Mouse (Mus musculus) midbrain, embryonic 11.5 days (tissue): ENCODE measurements around the gene Cdk2ap2. TPM values are rescaled to one million over a fixed set of nuclear protein-coding genes. Genes with fewer than 3 reads are reported as not detected.
"Not testable (repeated sequence)": the region's sequence is repeated elsewhere in the genome, so short reads cannot be mapped to it uniquely, and the experiment has no call there.

Experiments
- ATAC-seq: fragments of 200-750 bp; cut with Nextera tagmentation; 2 replicates; pipeline ENCODE4 v1.8.0; 2017; ENCODE audit warnings: moderate TSS enrichment, moderate library complexity; ENCODE audit not compliant: low FRiP score
- DNase-seq: peaks from one replicate; pipeline ENCODE4 v3.0.0; 2015; ENCODE audit warnings: low spot score; ENCODE audit errors: missing footprints
- H3K27ac ChIP-seq: fragments of 300-500 bp; sonication (generic); 2 replicates; pipeline ENCODE4 v1.5.1; 2014; ENCODE audit warnings: low read depth, low read length
- H3K27me3 ChIP-seq: fragments of 300-500 bp; sonication (generic); 2 replicates; pipeline ENCODE4 v1.6.1; 2014; ENCODE audit warnings: mild to moderate bottlenecking, low read length, moderate library complexity, mixed read lengths; ENCODE audit not compliant: control insufficient read depth, insufficient read depth
- H3K36me3 ChIP-seq: fragments of 300-500 bp; sonication (generic); 2 replicates; pipeline ENCODE4 v1.6.1; 2014; ENCODE audit warnings: mild to moderate bottlenecking, low read length, moderate library complexity, mixed read lengths; ENCODE audit not compliant: control insufficient read depth, insufficient read depth
- H3K4me1 ChIP-seq: fragments of 300-500 bp; sonication (generic); 2 replicates; pipeline ENCODE4 v1.6.1; 2014; ENCODE audit warnings: low read length; ENCODE audit not compliant: control insufficient read depth, insufficient read depth
- H3K4me2 ChIP-seq: fragments of 300-500 bp; sonication (generic); 2 replicates; pipeline ENCODE4 v1.6.1; 2014; ENCODE audit warnings: mild to moderate bottlenecking, moderate library complexity
- H3K4me3 ChIP-seq: fragments of 300-500 bp; sonication (generic); 2 replicates; pipeline ENCODE4 v1.5.1; 2014; ENCODE audit warnings: low read depth, low read length
- H3K9ac ChIP-seq: fragments of 300-500 bp; sonication (generic); 2 replicates; pipeline ENCODE4 v1.6.1; 2014; ENCODE audit warnings: low read length
- H3K9me3 ChIP-seq: fragments of 300-500 bp; sonication (generic); 2 replicates; pipeline ENCODE4 v1.6.1; 2016; ENCODE audit warnings: low read length; ENCODE audit not compliant: control insufficient read depth
- WGBS: fragments of 180-500 bp; shearing (Covaris S2); extraction: QIAGEN DNeasy Blood & Tissue Kit; methylation state at CpG from one replicate; pipeline ENCODE4 v1.1.7; 2014; 5-methylcytosine and 5-hydroxymethylcytosine counted together
- polyA plus RNA-seq: library from polyadenylated mRNA; unstranded; fragments of >200 nt; fragmentation: Nextera tagmentation; extraction: Ambion mirVana; gene quantifications from 2 replicates; pipeline ENCODE4 v1.2.1, GENCODE M21; 2014

Cdk2ap2 gene
- polyA plus RNA-seq, 1 experiment from 2014 or later: 73.5 TPM

GRCm38 (mm10) chr19:4055947-4056693 is 40.9 kb upstream of the Cdk2ap2 start:
- H3K4me2 ChIP-seq: no peak overlapping the region
- no peak overlapping the region for H3K4me3 ChIP-seq
- H3K36me3 ChIP-seq: no peaks in the 10 kb centered on the region
- H3K9me3 ChIP-seq: no peaks in the 10 kb centered on the region
- ATAC-seq: no peak
- no peaks in the 10 kb centered on the region for H3K4me1 ChIP-seq
- 68% methylated on average over 15 of the region's 15 CpGs for WGBS
- no peak overlapping the region for H3K9ac ChIP-seq
- peak; percentile 67 for DNase-seq
- H3K27ac ChIP-seq: no peak overlapping the region
- no peaks in the 10 kb centered on the region for H3K27me3 ChIP-seq

- peak; percentile 83 for DNase-seq
- Histone ChIP-seq H3K9ac (no peak overlapping the region), H3K4me3 (no peak overlapping the region), H3K4me2 (no peak overlapping the region), H3K27me3 (no peaks in the 10 kb centered on the region), H3K9me3 (no peaks in the 10 kb centered on the region), H3K36me3 (no peaks in the 10 kb centered on the region), H3K4me1 (no peaks in the 10 kb centered on the region), H3K27ac (no peak overlapping the region)
- WGBS: 40% methylated on average over 4 of the region's 4 CpGs
- no peak for ATAC-seq
Observed at GRCm38 (mm10) chr19:4056727-4057126, 40.3 kb upstream of the Cdk2ap2 start.

GRCm38 (mm10) chr19:4057389-4057788 is 39.6 kb upstream of the Cdk2ap2 start:
- no peak overlapping the region for H3K4me3 ChIP-seq
- no peaks in the 10 kb centered on the region for H3K27me3 ChIP-seq
- DNase-seq: no peak
- 80% methylated on average over 13 of the region's 13 CpGs for WGBS
- H3K4me1 ChIP-seq: no peaks in the 10 kb centered on the region
- H3K4me2 ChIP-seq: no peak overlapping the region
- no peak for ATAC-seq
- no peaks in the 10 kb centered on the region for H3K9me3 ChIP-seq
- no peak overlapping the region for H3K9ac ChIP-seq
- no peaks in the 10 kb centered on the region for H3K36me3 ChIP-seq
- no peak overlapping the region for H3K27ac ChIP-seq

- no peaks in the 10 kb centered on the region for H3K4me1 ChIP-seq
- H3K27me3 ChIP-seq: no peaks in the 10 kb centered on the region
- no peak overlapping the region for H3K4me3 ChIP-seq
- H3K36me3 ChIP-seq: no peaks in the 10 kb centered on the region
- DNase-seq (no peak), ATAC-seq (no peak)
- 90% methylated on average over 7 of the region's 7 CpGs for WGBS
- H3K9ac ChIP-seq: no peak overlapping the region
- H3K4me2 ChIP-seq: no peak overlapping the region
- H3K27ac ChIP-seq: no peak overlapping the region
- H3K9me3 ChIP-seq: no peaks in the 10 kb centered on the region
Observed at GRCm38 (mm10) chr19:4057962-4058361, 39.0 kb upstream of the Cdk2ap2 start.

- H3K4me3 ChIP-seq: no peak overlapping the region
Observed at GRCm38 (mm10) chr19:4058581-4058980, 38.4 kb upstream of the Cdk2ap2 start.

GRCm38 (mm10) chr19:4059069-4059740 is 37.8 kb upstream of the Cdk2ap2 start, which contains the start of gene Gstp3:
Gstp3 (minus strand) TSS chr19:4059569.
- H3K9me3 ChIP-seq: no peaks in the 10 kb centered on the region
- no peak within 1 kb of the TSS for H3K27ac ChIP-seq
- ATAC-seq (no peak), DNase-seq (no peak)
- 84% methylated on average over 15 of the region's 15 CpGs for WGBS
- no peaks in the 10 kb centered on the region for H3K36me3 ChIP-seq
- no peaks in the 10 kb centered on the region for H3K4me1 ChIP-seq
- no peaks in the 10 kb centered on the region for H3K27me3 ChIP-seq
- no peak within 1 kb of the TSS for H3K4me2 ChIP-seq
- H3K4me3 ChIP-seq: no peak within 1 kb of the TSS
- H3K9ac ChIP-seq: no peak within 1 kb of the TSS

More at GRCm38 (mm10) chr19:4058581-4058980, 38.4 kb upstream of the Cdk2ap2 start:
- Histone ChIP-seq H3K27me3 (no peaks in the 10 kb centered on the region), H3K36me3 (no peaks in the 10 kb centered on the region), H3K4me2 (no peak overlapping the region), H3K9me3 (no peaks in the 10 kb centered on the region), H3K27ac (no peak overlapping the region), H3K4me1 (no peaks in the 10 kb centered on the region), H3K9ac (no peak overlapping the region)
- ATAC-seq (no peak), DNase-seq (no peak)
- 89% methylated on average over 5 of the region's 5 CpGs for WGBS

- ATAC-seq, H3K4me3 ChIP-seq, H3K4me2 ChIP-seq, H3K27ac ChIP-seq, H3K9ac ChIP-seq, H3K36me3 ChIP-seq, DNase-seq, H3K27me3 ChIP-seq, H3K4me1 ChIP-seq, H3K9me3 ChIP-seq: not testable (repeated sequence)
- 91% methylated on average over 8 of the region's 8 CpGs for WGBS
Observed at GRCm38 (mm10) chr19:4060044-4060898, 36.7 kb upstream of the Cdk2ap2 start.

GRCm38 (mm10) chr19:4060899-4061465 is 36.0 kb upstream of the Cdk2ap2 start:
- ATAC-seq: no peak
- Histone ChIP-seq H3K4me3 (no peak overlapping the region), H3K27ac (no peak overlapping the region), H3K4me1 (no peaks in the 10 kb centered on the region), H3K36me3 (no peaks in the 10 kb centered on the region), H3K27me3 (no peaks in the 10 kb centered on the region), H3K9ac (no peak overlapping the region), H3K4me2 (no peak overlapping the region), H3K9me3 (no peaks in the 10 kb centered on the region)
- DNase-seq: no peak
- WGBS: 92% methylated on average over 5 of the region's 6 CpGs
